Mouse (Mus musculus) lung, postnatal 10 days (tissue): ENCODE measurements at regions not wholly inside any gene's neighbourhood (a gene's known extent, or its start where the extent isn't known, plus 50 kb on each side); places are given as distances from the start of the nearest gene placed in this dataset.

Source experiments
- DNase-seq: peaks from one replicate; pipeline ENCODE4 v3.0.0; 2021

DNA sequence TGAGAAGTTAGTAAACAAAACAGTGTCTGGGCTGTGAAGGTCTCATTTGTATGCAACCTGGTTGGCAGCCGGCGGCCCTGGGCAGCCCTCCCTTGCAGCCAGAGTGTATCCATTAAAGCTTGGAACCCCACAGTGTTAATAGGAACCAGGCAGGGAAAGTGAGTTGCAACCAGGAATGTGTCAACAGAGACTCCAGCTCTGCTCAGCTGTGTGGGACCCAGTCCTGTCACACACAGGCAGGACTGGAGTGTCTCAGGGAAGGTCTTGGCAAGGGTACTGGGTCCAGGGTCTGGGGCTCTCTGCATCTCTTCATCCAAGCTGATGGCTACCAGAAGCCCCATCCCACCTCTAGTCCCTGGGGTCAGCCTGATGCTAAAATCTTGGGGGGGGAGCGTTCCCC lies 556.8 kb upstream of the 3110018I06Rik start:
- no peak for DNase-seq

DNA sequence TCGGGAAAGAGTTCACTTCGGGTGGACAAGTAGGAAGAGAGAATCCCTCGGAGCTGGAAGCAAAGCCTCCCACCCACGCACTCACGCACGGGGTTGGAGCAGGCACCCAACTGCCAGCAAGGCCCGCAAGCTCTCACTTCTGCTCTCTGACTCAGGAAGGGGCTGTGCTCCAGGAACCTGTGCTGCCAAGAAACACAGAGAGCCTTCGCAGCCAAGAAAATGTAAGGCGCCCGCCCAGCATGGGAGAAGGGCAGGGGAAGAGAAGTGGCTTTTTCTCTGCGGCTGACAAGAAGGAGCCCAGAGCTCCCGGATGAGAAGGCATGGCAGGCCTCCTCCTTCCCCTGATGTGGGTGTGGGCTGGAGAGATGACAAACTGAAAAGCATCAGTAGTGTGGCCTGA lies 549.1 kb upstream of the 3110018I06Rik start:
- peak; percentile 43 for DNase-seq

DNA sequence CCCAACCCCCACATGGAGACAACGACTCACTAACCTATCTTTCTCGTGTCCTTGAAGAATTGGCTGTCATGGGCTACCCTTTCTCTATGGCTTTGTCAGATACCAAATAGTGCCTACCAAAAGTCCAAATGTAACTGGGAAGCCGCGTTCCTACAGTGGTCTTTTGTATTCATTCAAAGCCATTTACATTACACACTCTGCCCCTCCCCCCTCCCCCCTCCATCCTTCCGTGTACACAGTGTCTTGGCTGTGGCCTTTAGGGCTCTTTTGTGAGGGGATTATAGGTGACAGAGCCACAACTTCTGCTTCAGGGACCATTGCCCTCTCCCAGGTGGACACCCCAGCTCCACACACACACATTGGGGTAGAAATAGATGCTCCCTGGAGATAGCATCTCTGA lies 544.6 kb upstream of the 3110018I06Rik start:
- DNase-seq: no peak

DNA sequence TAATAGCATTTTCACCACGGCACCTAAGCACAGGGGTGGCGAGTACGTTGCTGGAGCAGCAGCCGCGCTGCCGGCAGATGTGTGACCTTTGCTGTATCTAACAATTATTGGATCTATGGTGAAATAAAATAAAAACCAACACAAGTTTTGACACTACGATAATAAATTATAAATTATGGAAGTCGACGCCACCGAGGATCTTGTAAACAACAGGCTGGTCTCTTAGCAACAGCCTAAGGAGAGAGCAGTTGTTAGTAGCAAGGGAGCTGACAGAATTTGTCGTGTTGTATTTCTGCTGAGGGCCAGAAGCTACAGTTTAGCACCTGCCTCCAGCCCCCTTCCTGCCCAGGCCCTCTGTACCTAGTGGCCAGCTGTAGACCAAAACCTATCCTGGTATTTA lies 535.8 kb upstream of the 3110018I06Rik start:
- no peak for DNase-seq

DNA sequence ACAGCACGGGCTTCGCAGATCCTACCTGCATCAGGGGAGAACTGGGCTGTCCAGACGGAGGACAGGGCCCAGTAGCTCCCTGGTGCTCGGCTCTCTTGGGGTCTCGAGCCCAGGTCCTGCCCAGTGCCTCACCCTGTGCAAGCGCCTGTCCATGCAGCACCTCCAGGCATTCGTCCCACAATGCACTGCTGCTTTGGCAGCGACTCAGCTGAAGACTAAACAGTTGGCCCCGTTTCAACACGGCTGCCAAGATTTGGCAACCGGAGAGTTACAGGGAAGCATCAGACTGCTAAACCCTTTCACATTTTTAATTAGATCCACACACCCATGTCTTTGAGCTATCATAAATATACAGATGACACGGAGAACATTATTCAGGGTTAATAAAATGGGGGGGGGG lies 532.7 kb upstream of the 3110018I06Rik start:
- DNase-seq: peak; percentile 74

DNA sequence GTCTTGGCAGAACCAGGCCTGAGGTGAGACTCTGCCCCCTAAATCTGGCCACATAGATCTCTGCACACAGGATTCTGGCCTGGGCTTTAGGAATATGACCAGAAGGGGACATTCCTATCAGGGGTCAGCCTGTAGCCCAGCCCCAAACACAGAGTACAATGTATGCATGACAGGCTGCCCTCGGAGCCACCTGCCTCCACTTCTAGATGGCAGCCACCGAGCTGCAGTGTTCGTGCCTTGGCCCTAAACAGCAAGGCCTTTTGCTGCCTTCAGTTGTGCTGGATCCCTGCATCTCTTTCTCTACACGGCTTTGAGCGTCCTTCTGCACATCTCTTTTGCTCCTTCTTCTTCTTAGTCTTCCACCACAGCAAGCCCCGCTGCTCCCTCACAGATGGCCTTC lies 532.2 kb upstream of the 3110018I06Rik start:
- no peak for DNase-seq

DNA sequence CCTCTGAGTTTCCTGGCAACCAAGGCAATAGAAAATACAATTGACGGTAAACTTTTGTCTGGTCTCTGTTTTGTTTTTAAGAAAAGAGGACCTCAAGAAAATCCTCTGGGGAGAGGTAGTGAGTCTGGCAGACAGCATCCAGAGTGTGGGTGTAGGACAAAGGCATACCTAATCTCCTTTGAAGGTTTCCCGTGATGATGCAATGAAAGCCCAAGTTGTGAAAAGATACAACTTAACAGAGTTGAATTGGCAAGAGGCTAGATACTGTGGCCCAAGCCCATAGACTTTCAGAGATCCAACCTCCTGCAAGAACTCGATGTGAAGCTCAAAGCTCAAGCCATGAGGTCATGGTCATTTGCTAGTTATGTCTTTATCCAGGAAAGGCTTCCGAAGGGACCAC lies 526.4 kb upstream of the 3110018I06Rik start:
- no peak for DNase-seq

DNA sequence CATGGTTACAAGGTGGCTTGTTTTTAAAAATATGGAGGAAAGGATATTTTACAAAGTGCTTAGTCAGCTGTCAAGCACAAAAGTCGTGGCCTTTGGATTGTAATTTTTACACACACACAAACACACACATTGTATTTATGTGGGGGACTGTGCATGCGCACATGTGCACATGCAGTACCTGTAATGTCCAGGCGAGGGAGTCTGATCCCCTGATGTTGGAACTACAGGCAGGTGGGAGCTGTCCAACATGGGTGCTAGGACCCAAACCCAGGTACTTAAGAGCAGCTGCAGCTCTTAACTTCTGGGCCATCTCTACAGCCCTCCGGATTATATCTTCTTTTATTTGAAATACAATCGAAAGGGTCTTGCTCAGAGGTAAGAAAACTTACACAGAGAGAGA lies 524.7 kb upstream of the 3110018I06Rik start:
- DNase-seq: no peak

DNA sequence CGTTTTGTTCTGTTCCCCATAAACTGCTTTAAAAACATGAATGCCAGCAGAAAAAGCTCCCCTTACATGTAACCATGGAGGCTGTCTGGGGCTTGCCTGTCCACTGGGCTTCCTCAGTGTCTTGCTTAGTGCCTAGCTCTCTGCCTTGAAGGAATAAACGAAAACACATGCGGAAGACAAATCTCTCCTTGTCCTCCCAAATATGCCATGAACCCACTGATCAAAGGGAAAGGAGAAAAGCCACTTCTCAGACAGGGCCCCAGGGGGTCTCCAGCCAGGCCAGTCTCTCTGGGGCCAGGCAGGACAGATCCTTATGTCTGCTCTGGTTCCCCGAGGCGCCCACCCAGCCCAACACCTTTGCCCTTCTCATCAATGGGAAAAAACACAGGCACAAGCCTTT lies 518.6 kb upstream of the 3110018I06Rik start:
- no peak for DNase-seq

DNA sequence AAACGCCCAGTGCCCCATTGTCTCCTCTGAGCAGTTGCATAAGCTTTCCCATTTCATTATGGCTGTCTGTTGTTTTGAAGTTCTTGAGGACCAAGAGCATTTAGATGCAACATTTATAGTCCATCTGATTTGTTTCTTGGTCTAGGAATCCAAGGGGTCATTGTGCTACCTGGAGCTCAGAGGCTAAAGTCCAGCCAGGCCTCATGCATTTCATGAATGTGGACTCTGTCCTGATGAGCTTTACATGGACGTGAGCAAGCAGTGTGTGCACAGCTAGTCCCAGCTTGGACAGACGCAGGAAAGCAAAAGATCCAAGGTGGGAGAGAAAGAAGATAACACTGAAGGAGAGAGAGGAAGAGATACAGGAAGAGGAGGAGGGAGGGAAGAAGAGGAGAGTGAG lies 496.0 kb upstream of the 3110018I06Rik start:
- DNase-seq: no peak

DNA sequence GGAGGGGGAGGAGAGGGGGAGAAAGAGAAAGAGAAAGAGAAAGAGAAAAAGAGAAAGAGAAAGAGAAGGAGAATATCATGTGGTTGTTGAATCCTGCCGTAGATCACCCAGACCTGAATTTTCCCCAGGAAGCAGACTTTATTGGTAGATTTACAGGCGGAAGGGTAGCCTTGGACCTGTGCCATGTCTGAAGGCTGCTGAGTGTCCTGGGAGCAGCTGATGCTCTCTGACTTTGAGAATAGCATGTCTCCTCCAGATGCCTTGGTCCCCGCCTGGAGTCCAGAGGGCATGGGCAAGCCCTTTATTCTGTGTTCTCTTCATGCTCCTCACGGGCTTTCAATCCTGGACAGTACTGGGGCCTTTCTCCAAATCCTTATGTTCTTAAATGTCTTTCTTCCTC lies 495.4 kb upstream of the 3110018I06Rik start:
- DNase-seq: no peak

DNA sequence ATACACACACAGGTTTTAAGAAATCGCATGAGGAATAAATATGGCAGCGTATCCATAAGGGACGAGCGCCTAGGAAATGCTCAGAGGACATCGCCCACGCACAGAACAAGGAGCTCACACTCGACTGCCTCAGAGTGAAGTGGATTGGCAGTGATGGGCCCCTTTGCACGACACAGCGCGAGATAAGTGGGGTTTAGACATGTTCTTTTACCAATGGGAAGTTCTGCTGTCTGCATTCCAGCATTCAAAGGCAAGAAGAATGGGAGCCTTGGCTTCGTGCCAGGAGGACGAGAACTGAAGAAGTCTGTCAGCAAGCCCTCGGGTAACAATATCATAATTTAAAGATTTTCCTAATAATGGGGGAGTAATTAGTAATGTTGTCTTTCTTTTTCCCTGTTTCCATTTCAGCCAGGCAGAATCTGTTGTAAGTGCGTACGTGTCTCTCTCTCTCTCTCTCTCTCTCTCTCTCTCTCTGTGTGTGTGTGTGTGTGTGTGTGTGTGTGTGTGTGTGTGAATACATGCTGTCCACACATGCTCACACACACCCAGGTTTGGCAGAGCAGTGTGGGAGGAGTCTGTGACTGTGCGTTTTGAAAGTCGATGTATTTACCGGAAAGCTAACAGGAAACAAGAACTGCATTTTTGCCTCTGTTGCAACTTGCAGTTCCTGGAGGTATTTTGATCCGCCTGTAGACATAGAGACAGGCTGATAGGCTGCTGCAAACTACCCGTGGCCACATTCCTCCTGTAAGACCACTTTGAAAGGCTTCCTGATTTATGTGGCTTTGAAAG lies 477.2 kb upstream of the 3110018I06Rik start:
- peak; percentile 5 for DNase-seq

DNA sequence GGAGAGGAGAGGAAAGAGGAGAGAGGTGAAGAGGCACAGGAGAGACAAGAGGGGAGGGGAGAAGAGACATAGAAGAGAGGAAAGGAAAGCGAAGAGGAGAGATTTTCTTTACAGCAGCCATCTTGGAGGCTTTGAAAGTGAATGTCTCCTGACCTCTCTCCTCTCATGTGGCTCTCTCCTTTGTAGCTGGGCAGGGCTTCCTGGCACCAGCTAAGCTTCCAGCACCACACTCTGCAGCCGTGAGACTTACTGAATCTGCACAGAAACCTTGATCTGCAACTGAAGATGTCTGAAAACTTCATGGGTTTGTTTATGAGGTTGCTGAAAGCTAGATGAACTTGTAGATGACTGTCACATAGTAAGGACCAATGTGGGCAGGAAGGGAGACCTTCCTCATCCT lies 471.6 kb upstream of the 3110018I06Rik start:
- DNase-seq: no peak

DNA sequence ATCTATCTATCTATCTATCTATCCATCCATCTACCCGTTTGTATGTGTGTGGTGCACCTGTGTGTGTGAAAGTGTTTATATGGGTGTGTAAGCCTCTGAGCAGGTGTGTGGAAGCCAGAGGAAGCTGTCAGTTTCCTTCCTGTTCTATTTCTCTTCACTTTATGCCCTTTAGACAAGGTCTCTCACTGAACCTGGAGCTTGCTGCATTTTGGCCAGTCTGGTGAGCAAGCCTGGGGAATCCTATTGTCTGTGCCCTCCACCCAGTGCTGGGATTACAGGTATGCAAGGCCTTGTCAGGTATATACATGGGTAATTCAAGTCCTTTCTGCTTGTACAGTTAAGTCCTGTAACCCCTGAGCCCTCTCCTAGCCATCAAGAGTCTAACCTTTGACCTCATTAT lies 466.6 kb upstream of the 3110018I06Rik start:
- DNase-seq: no peak

DNA sequence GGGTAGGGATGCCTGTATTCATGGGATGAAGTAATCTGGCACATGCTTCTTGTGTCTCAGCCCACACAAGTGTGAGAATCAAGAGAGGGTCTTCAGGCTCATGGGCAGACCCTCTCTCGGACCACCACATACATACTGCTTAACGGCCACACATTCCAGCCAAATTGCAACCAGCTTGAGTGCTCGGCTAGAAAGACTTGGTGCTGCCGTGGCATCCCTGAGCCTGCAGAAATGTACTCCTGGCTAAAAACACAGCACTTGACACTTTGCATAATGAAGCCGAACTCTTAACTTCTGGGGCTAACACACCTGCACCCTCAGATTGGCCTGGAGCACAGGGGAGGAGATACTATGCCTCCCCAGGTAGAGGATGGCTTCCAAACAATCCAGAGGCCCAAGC lies 461.6 kb upstream of the 3110018I06Rik start:
- DNase-seq: no peak

DNA sequence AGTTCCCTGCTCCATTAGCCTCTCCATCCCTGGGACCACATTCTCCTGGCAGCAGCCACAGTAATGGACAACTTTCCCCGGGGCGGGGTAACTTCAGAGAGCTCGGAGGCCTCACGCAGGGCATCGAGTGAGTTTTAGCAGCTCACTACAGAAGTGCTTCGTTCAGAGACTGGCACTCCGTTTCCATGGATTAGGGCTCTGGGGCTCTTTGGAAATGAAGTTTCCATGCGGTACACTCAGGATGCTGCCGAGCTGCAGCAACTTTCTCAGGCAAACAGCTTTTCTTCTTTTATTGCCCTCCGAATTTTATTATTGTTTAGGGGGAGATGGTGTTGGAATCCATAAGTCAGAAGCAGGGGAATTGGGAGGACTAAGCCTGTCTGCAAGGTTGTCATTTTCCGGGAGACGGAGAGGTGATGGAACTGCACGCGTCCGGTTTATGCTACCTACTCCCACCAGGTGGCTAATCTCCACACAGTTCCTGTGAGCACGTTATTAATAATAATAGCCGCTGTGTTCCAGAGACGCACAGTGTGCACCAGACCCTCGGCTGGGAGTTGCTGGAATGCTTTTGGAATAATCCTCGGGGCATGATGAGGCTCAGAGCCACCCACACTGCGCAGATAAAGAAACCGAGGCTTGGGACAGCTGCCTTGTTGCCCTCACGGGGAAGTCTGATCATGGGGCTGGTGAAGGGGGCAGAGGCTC lies 460.4 kb upstream of the 3110018I06Rik start:
- no peak for DNase-seq

DNA sequence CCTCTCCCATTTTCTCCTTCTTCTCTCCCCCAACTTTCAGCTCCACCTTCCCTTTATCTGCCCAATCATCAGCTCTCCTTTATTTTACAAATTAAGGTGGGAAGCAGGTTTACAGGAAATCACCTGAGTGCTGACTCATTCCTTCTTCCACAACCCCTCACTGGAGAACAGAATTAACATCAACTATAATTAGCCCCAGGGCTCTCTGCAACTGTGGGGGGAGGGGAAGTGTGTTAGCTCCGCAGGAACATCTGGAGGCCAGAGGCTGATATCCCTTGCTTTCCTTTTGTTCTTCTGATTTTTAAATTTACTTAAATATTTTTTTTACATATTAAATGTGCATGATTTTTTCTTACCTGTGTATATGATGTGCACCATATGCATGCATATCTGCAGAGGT lies 459.4 kb upstream of the 3110018I06Rik start:
- no peak for DNase-seq

DNA sequence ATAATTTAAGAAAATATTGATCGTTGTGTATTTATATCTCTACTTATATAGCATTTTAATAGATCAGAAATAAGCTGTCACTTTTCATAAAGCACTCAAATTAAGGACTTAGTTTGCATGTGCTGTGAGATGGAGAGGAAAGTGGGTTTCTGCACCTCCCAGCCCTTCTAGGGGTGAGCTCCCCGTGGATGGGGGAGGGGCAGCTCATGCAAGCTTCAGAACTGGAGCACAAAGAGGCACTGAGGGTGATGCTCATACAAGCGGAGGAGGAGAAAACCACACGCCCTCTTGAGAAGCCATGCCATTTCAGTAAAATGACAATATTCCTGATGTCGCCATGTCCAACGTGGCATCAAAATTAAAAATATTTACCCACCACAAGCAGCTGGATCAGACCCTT lies 452.1 kb upstream of the 3110018I06Rik start:
- no peak for DNase-seq

DNA sequence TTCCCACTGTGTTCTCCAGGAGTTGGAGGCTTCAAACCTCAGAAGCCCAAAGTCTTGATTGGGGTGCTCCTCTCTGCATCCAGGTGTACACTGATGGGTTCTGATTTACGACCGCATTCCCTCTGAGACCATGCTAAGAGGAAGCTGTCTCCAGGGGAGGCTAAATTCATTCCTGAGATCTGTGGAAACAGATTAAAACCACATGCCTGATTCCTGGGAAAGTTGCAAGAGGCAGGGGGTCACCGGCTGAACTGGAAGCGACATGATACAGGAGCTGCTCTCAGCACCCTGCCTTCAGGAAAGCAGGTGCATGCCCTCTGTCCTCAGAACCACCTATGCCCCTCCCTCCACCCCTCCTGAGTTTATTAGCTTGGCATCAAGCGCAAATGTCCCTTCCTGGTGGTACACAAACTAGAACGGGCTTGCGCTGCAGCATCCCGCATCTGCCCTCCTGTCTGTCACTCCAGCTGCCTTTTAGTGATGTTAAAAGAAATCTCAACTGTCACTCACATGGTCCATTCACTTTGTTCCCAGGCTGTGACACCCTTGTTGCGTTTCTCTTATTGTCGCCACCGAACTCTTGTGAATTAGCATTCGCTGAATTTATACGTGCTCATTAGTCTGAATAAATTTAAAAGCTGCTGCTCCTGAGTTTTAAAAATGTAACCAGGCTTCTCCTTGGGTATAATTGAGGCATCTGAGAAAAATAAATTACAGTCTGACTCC lies 446.3 kb upstream of the 3110018I06Rik start:
- no peak for DNase-seq

DNA sequence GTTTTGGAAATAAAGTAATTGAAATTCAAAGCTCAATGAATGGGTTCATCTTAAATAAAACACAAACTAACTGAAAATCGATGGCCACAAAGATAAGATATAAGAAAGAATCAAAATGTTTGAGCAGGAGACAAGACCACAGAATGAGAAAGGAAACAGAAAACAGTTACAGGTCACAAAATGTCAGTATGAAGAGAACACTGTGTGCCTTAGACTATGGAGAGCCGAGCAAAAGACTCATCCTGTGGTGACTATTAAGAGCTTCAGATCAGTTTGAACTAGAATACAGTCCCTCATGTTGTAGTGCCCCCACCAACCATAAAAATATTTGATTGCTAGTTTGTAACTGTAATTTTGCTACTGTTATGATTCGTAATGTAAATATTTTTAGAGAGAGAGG lies 441.9 kb upstream of the 3110018I06Rik start:
- no peak for DNase-seq

DNA sequence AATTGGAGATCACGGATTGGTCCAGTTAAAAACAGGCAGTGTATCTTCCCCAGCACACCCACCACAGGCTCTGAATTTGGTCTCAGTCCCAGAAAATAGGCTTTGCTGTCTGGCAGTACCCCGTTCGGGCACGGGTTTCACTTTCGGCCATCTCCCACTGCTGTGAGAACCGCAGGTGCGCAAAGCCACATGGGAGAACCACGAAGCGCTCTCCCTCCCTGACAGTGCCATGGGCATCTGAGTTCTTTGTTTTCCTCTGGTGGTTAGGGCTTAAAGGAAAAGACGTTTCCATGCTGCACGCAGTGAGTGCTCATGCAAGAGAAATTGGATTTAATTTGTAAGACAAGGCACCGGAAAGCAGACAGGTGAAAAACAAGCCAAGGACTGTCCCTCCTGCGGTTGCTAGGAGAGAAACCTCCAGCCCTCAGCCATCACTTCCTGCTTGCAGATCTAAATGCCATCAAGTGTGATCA lies 441.3 kb upstream of the 3110018I06Rik start:
- no peak for DNase-seq

DNA sequence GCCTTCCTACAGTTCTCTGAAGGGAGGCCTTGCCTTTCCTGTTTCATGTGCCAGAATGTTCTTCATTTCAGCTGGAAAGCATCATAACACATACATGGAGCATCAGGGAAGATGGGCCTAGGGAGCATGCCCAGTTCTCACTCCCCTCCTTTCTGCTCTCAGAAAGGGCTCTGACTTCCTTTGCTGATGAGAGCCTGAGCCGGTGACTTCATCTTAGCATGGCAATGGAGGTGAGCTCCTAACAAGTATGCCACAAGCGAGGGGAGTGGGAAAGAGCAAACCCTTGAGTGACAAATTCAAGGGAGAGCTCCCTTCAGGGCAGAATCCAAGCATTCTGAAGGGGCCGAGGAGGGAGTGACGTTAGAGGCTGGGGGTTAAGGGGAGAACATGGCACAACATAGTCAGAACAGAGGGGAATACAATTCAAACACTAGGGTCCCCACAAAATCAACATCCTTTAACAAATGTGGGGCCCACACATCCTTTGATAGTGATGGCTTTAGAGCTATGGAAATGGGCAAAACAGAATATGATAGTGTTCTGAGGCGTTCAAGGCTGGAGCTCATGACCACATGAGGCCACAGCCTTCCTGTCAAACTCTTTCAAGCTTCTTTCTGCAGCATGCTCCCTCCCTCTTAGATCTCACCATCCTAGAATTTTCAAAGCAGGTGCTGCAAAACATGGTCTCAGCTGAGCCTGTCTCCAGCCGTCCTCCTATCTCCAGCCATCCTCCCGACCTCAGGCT lies 437.4 kb upstream of the 3110018I06Rik start:
- no peak for DNase-seq

DNA sequence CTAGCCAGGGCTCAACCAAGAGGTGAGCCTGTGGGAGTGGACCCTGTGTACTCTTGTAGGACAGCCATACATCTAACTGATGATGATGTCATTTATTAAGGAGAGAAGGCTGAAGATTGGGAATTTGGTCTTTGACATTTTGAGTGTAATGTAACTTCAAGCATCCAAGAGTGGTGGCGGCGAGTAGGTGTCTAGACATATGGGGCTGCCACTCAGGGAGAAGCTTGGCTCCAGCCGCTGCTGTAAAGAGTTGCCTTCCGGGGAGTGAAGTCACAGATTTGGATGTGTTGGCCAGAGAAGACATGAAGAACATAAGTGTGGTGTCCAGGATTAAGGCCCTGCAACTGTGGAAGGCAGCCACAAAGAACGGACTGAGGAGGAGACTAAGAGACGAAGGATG lies 436.3 kb upstream of the 3110018I06Rik start:
- DNase-seq: no peak
